In genomic region chr1:79212970-79213369, GRCm38 (mm10) we compare ENCODE assay signal across 19 mouse cellular contexts.
"Had no signal": no experiment of that assay in that cellular context is flagged by ENCODE, and none has a peak within 500 bp of the region (broad histone marks: within the 10 kb centered on the region; RNA-seq: fewer than 3 reads in every experiment).

No protein-coding gene starts in this region.

- ATAC-seq: lung, postnatal 0 days; midbrain, embryonic 16.5 days had no signal

- DNase-seq: lung, adult 2 months; lung, postnatal 4 days; midbrain, embryonic 14.5 days; retina, postnatal 1 day; right cerebral cortex, adult 18-20 months; right cerebral cortex, postnatal 25 days; right cerebral cortex, postnatal 4 days; spleen, adult 18-20 months; thymus, adult 2 months; thymus, postnatal 25 days; thymus, postnatal 4 days had no signal

- H3K4me3 ChIP-seq: lung, embryonic 15.5 days; midbrain, embryonic 10.5 days; midbrain, embryonic 12.5 days; myocyte; neural tube, embryonic 13.5 days; neural tube, embryonic 15.5 days had no signal

- H3K9me3 ChIP-seq: lung, embryonic 15.5 days; midbrain, embryonic 10.5 days; midbrain, embryonic 12.5 days; neural tube, embryonic 13.5 days; neural tube, embryonic 15.5 days had no signal

- H3K9ac ChIP-seq: lung, embryonic 15.5 days; midbrain, embryonic 12.5 days; neural tube, embryonic 13.5 days; neural tube, embryonic 15.5 days had no signal

- H3K4me2 ChIP-seq: lung, embryonic 15.5 days; midbrain, embryonic 12.5 days; neural tube, embryonic 13.5 days; neural tube, embryonic 15.5 days had no signal

- H3K27me3 ChIP-seq: lung, embryonic 15.5 days; midbrain, embryonic 12.5 days; neural tube, embryonic 13.5 days; neural tube, embryonic 15.5 days had no signal

- H3K4me1 ChIP-seq: lung, embryonic 15.5 days; midbrain, embryonic 10.5 days; midbrain, embryonic 12.5 days; neural tube, embryonic 13.5 days; neural tube, embryonic 15.5 days had no signal

- H3K27ac ChIP-seq: lung, embryonic 15.5 days; midbrain, embryonic 10.5 days; midbrain, embryonic 12.5 days; neural tube, embryonic 13.5 days; neural tube, embryonic 15.5 days had no signal

- H3K36me3 ChIP-seq: lung, embryonic 15.5 days; midbrain, embryonic 10.5 days; midbrain, embryonic 12.5 days; neural tube, embryonic 13.5 days; neural tube, embryonic 15.5 days had no signal
